Comparison of ENCODE assay signal across 25 mouse cellular contexts in genomic region chr19:58751504-58751903, GRCm38 (mm10). TPM values are rescaled to one million over a fixed set of nuclear protein-coding genes. Genes with fewer than 3 reads are reported as not detected.
"Had no signal": no experiment of that assay in that cellular context is flagged by ENCODE, and none has a peak within 500 bp of the region (broad histone marks: within the 10 kb centered on the region; RNA-seq: fewer than 3 reads in every experiment).

No protein-coding gene starts in this region.

- ATAC-seq: midbrain, embryonic 16.5 days had no signal

- H3K27me3 ChIP-seq: midbrain, embryonic 12.5 days; neural tube, embryonic 13.5 days; neural tube, embryonic 15.5 days; stomach, embryonic 15.5 days had no signal

- H3K9ac ChIP-seq: lung, embryonic 14.5 days; midbrain, embryonic 12.5 days; neural tube, embryonic 13.5 days; neural tube, embryonic 15.5 days; stomach, embryonic 15.5 days had no signal

- H3K4me2 ChIP-seq: lung, embryonic 14.5 days; midbrain, embryonic 12.5 days; neural tube, embryonic 13.5 days; neural tube, embryonic 15.5 days; stomach, embryonic 15.5 days had no signal

- H3K4me3 ChIP-seq: midbrain, embryonic 10.5 days; midbrain, embryonic 12.5 days; myocyte; neural tube, embryonic 13.5 days; neural tube, embryonic 15.5 days; stomach, embryonic 15.5 days had no signal

- H3K4me1 ChIP-seq: midbrain, embryonic 10.5 days; midbrain, embryonic 12.5 days; neural tube, embryonic 13.5 days; neural tube, embryonic 15.5 days; stomach, embryonic 15.5 days had no signal

- H3K36me3 ChIP-seq: midbrain, embryonic 10.5 days; midbrain, embryonic 12.5 days; neural tube, embryonic 13.5 days; neural tube, embryonic 15.5 days; stomach, embryonic 15.5 days had no signal

- H3K9me3 ChIP-seq: neural tube, embryonic 13.5 days; neural tube, embryonic 15.5 days; stomach, embryonic 15.5 days had no signal

- DNase-seq: lung, adult 18-20 months; lung, embryonic 14.5 days; lung, postnatal 10 days; lung, postnatal 4 days; midbrain, embryonic 14.5 days; retina, postnatal 1 day; right cerebral cortex, postnatal 25 days; right cerebral cortex, postnatal 4 days; thymus, adult 18-20 months; thymus, postnatal 14 days; thymus, postnatal 36 days had no signal

- H3K27ac ChIP-seq: midbrain, embryonic 10.5 days; midbrain, embryonic 12.5 days; neural tube, embryonic 13.5 days; neural tube, embryonic 15.5 days; stomach, embryonic 15.5 days had no signal

RNA-seq across cellular contexts. Expression of gene Pnliprp2, which starts 8.0 kb away (rescaled TPM):
- total RNA-seq: megakaryocyte, adult 5-6 weeks; megakaryocyte-erythroid progenitor cell, adult 5-6 weeks had no signal
- polyA plus RNA-seq: midbrain, embryonic 10.5 days; midbrain, embryonic 12.5 days; midbrain, embryonic 14.5 days; midbrain, embryonic 16.5 days; myocyte; neural tube, embryonic 11.5 days; neural tube, embryonic 15.5 days had no signal

RNA-seq across cellular contexts. Expression of gene Pnliprp1, which starts 22.8 kb away (rescaled TPM):
- total RNA-seq: megakaryocyte, adult 5-6 weeks; megakaryocyte-erythroid progenitor cell, adult 5-6 weeks had no signal
- polyA plus RNA-seq: midbrain, embryonic 14.5 days; myocyte; neural tube, embryonic 11.5 days; neural tube, embryonic 13.5 days had no signal

RNA-seq across cellular contexts. Expression of gene 1700019N19Rik, which starts 42.8 kb away (rescaled TPM):
- total RNA-seq: megakaryocyte, adult 5-6 weeks; megakaryocyte-erythroid progenitor cell, adult 5-6 weeks had no signal
- polyA plus RNA-seq: liver, embryonic 16.5 days; lung, embryonic 14.5 days; lung, embryonic 16.5 days; midbrain, embryonic 12.5 days; midbrain, embryonic 14.5 days; midbrain, embryonic 16.5 days; myocyte; neural tube, embryonic 11.5 days; neural tube, embryonic 13.5 days; neural tube, embryonic 15.5 days; spleen, adult 2 months; thymus, postnatal 0 days had no signal
